Mouse (Mus musculus) stomach, embryonic 16.5 days (tissue): Measurements from ENCODE around the gene Pcgf2. TPM values are rescaled to one million over a fixed set of nuclear protein-coding genes. Genes with fewer than 3 reads are reported as not detected.

Experiments
- ATAC-seq: fragments of 200-750 bp; cut with Nextera tagmentation; 2 replicates; pipeline ENCODE4 v1.8.0; 2017; ENCODE audit warnings: moderate number of reproducible peaks, moderate TSS enrichment; ENCODE audit not compliant: insufficient read depth, low FRiP score
- H3K27ac ChIP-seq: fragments of 300-500 bp; sonication (generic); 2 replicates; pipeline ENCODE4 v1.5.1; 2014; ENCODE audit warnings: low read length
- H3K27me3 ChIP-seq: fragments of 300-500 bp; sonication (generic); 2 replicates; pipeline ENCODE4 v1.6.1; 2014; ENCODE audit warnings: low read length, control low read depth, mixed read lengths; ENCODE audit not compliant: control insufficient read depth, insufficient read depth
- H3K36me3 ChIP-seq: fragments of 300-500 bp; sonication (generic); 2 replicates; pipeline ENCODE4 v1.6.1; 2014; ENCODE audit warnings: low read length; ENCODE audit not compliant: control insufficient read depth, insufficient read depth
- H3K4me1 ChIP-seq: fragments of 300-500 bp; sonication (generic); 2 replicates; pipeline ENCODE4 v1.6.1; 2014; ENCODE audit warnings: low read length, control low read depth, mixed read lengths; ENCODE audit not compliant: control insufficient read depth, insufficient read depth
- H3K4me2 ChIP-seq: fragments of 300-500 bp; sonication (generic); 2 replicates; pipeline ENCODE4 v1.6.1; 2014; ENCODE audit warnings: low read depth, low read length, mixed read lengths
- H3K4me3 ChIP-seq: fragments of 300-500 bp; sonication (generic); replicated peaks from 2 replicates; pipeline ENCODE4 v1.5.1; 2014; ENCODE audit warnings: mild to moderate bottlenecking, low read length
- H3K9ac ChIP-seq: fragments of 300-500 bp; sonication (generic); 2 replicates; pipeline ENCODE4 v1.6.1; 2014; ENCODE audit warnings: low read length
- H3K9me3 ChIP-seq: fragments of 300-500 bp; sonication (generic); replicated peaks from 2 replicates; pipeline ENCODE4 v1.6.1; 2016; ENCODE audit warnings: low read length, control low read depth; ENCODE audit not compliant: control insufficient read depth
- WGBS: fragments of 180-500 bp; shearing (Covaris S2); extraction: QIAGEN DNeasy Blood & Tissue Kit; methylation state at CpG from one replicate; pipeline ENCODE4 v1.1.7; 2014; 5-methylcytosine and 5-hydroxymethylcytosine counted together
- polyA plus RNA-seq: library from polyadenylated mRNA; unstranded; fragments of >200 nt; fragmentation: Nextera tagmentation; extraction: Ambion mirVana; gene quantifications from 2 replicates; pipeline ENCODE4 v1.2.1, GENCODE M21; 2015

Pcgf2 gene
- polyA plus RNA-seq, 1 experiment from 2014 or later = 8.9 TPM

GRCm38 (mm10) chr11:97723709-97724108 lies 23.4 kb upstream of the Pcgf2 start:
- WGBS = 70% methylated on average over 7 of the region's 7 CpGs
- peaks cover 32% of the 10 kb centered on the region for H3K36me3 ChIP-seq
- H3K4me1 ChIP-seq = no peaks in the 10 kb centered on the region
- no peaks in the 10 kb centered on the region for H3K27me3 ChIP-seq
- peaks cover 8% of the 10 kb centered on the region; the same call in 1 of the 2 replicates for H3K9me3 ChIP-seq
- H3K9ac ChIP-seq = no peak overlapping the region
- H3K4me3 ChIP-seq = no peak overlapping the region
- ATAC-seq = peak; percentile 34; the same call in 1 of the 2 replicates
- H3K4me2 ChIP-seq = no peak overlapping the region
- no peak overlapping the region for H3K27ac ChIP-seq

GRCm38 (mm10) chr11:97721338-97721737 lies 21.0 kb upstream of the Pcgf2 start:
- no peak overlapping the region for H3K9ac ChIP-seq
- H3K4me2 ChIP-seq = no peak overlapping the region
- no peak overlapping the region for H3K27ac ChIP-seq
- H3K4me3 ChIP-seq = no peak overlapping the region
- peaks cover 30% of the 10 kb centered on the region for H3K36me3 ChIP-seq
- H3K9me3 ChIP-seq = peaks cover 8% of the 10 kb centered on the region; the same call in 1 of the 2 replicates
- no peak for ATAC-seq
- no peaks in the 10 kb centered on the region for H3K4me1 ChIP-seq
- WGBS = 92% methylated on average over 4 of the region's 4 CpGs
- no peaks in the 10 kb centered on the region for H3K27me3 ChIP-seq

- H3K9ac ChIP-seq = no peak overlapping the region
- H3K4me1 ChIP-seq = no peaks in the 10 kb centered on the region
- H3K27me3 ChIP-seq = no peaks in the 10 kb centered on the region
- no peak overlapping the region for H3K4me3 ChIP-seq
- 83% methylated on average over 4 of the region's 4 CpGs for WGBS
- ATAC-seq = no peak
- H3K9me3 ChIP-seq = peaks cover 8% of the 10 kb centered on the region; the same call in 1 of the 2 replicates
- no peak overlapping the region for H3K27ac ChIP-seq
- H3K4me2 ChIP-seq = no peak overlapping the region
- H3K36me3 ChIP-seq = peaks cover 22% of the 10 kb centered on the region
Measured at GRCm38 (mm10) chr11:97719041-97719440, 18.7 kb upstream of the Pcgf2 start.

- Histone ChIP-seq H3K27ac (no peak overlapping the region), H3K4me3 (no peak overlapping the region), H3K9ac (no peak overlapping the region), H3K4me2 (no peak overlapping the region), H3K4me1 (no peaks in the 10 kb centered on the region), H3K27me3 (no peaks in the 10 kb centered on the region), H3K9me3 (peaks cover 8% of the 10 kb centered on the region; the same call in 1 of the 2 replicates), H3K36me3 (peaks cover 26% of the 10 kb centered on the region)
- WGBS = 77% methylated on average over 15 of the region's 15 CpGs
- ATAC-seq = no peak
Measured at GRCm38 (mm10) chr11:97718281-97718860, 18.1 kb upstream of the Pcgf2 start.

- no peaks in the 10 kb centered on the region for H3K4me1 ChIP-seq
- H3K27me3 ChIP-seq = no peaks in the 10 kb centered on the region
- H3K4me3 ChIP-seq = no peak overlapping the region
- H3K4me2 ChIP-seq = no peak overlapping the region
- 81% methylated on average over 26 of the region's 26 CpGs for WGBS
- H3K36me3 ChIP-seq = peaks cover 28% of the 10 kb centered on the region
- no peak for ATAC-seq
- no peak overlapping the region for H3K9ac ChIP-seq
- no peak overlapping the region for H3K27ac ChIP-seq
- peaks cover 8% of the 10 kb centered on the region; the same call in 1 of the 2 replicates for H3K9me3 ChIP-seq
Measured at GRCm38 (mm10) chr11:97717369-97718280, 17.3 kb upstream of the Pcgf2 start.

GRCm38 (mm10) chr11:97716021-97716420 lies 15.7 kb upstream of the Pcgf2 start:
- 0 out of 2 replicates have a peak, but pooled peaks cover under 1% of the 10 kb centered on the region for H3K9me3 ChIP-seq
- H3K4me1 ChIP-seq = no peaks in the 10 kb centered on the region
- 85% methylated on average over 8 of the region's 8 CpGs for WGBS
- H3K4me2 ChIP-seq = no peak overlapping the region
- no peak overlapping the region for H3K27ac ChIP-seq
- H3K4me3 ChIP-seq = no peak overlapping the region
- H3K27me3 ChIP-seq = no peaks in the 10 kb centered on the region
- peaks cover 15% of the 10 kb centered on the region for H3K36me3 ChIP-seq
- no peak for ATAC-seq
- H3K9ac ChIP-seq = no peak overlapping the region

- peaks cover 12% of the 10 kb centered on the region for H3K36me3 ChIP-seq
Measured at GRCm38 (mm10) chr11:97714784-97715760, 14.8 kb upstream of the Pcgf2 start.

GRCm38 (mm10) chr11:97714356-97714755 lies 14.1 kb upstream of the Pcgf2 start:
- no peaks in the 10 kb centered on the region for H3K9me3 ChIP-seq
- H3K9ac ChIP-seq = no peak overlapping the region
- peaks cover 7% of the 10 kb centered on the region for H3K36me3 ChIP-seq
- ATAC-seq = no peak
- no peak overlapping the region for H3K4me2 ChIP-seq
- no peak overlapping the region for H3K4me3 ChIP-seq
- H3K27ac ChIP-seq = no peak overlapping the region
- no peaks in the 10 kb centered on the region for H3K4me1 ChIP-seq
- H3K27me3 ChIP-seq = no peaks in the 10 kb centered on the region
- WGBS = 95% methylated on average over 3 of the region's 3 CpGs

More at GRCm38 (mm10) chr11:97714784-97715760, 14.8 kb upstream of the Pcgf2 start:
- Histone ChIP-seq H3K4me2 (no peak overlapping the region), H3K9ac (no peak overlapping the region), H3K4me3 (no peak overlapping the region), H3K27ac (no peak overlapping the region), H3K9me3 (no peaks in the 10 kb centered on the region), H3K27me3 (no peaks in the 10 kb centered on the region), H3K4me1 (no peaks in the 10 kb centered on the region)
- WGBS = 87% methylated on average over 14 of the region's 14 CpGs
- no peak for ATAC-seq
